Mouse (Mus musculus): ENCODE results near the gene Capn10. TPM values are rescaled to one million over a fixed set of nuclear protein-coding genes. Genes with fewer than 3 reads are reported as not detected.

The Capn10 gene
- total and polyA plus RNA-seq, 3 experiments, result 16.1 to 50.7 (median 18.3) TPM

- peak; percentile 78 for DNase-seq
Measured at GRCm38 (mm10) chr1:92972854-92973253, 38.7 kb downstream of the Capn10 start.

DNA sequence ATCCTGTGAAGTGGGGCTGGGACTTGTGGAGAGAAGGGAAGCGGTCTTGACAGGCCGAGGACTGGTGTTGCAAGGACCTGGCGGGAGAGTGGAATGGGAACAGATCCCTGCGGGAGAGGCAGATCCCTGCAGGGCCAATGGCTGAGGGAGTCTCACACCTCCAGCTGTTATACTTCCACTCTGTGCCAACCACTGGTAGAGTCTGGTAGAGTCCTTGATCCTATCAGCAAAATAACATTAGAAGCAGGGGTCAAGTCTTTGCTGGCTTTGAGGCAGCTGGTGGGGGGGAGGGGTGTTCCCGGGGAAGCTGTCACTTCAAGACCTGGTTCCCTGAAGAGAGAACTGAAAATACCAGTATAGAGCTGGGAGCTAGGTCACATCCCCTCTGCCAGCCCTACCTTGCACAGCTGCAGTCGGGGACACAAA lies 42.0 kb downstream of the Capn10 start:
- peak; percentile 30 for DNase-seq

DNA sequence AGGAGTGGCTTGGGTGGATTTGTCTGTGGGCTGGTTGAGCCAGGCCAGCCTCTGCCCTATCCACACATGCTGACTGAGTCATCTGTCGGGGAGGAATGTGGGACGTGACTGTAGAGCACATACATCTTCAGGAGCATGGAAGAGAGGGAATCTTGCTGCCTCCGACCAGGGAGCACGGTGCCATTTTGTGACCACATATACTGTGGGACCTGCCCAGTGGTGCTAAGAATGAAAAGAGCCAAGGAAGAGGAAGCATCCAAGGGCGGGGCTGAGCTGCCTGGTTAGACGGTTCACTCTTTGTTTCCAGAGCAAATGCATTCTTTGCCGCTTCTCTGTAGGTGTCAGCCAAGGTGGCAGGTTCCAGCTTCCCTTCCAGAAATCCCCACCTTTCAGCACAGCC lies 44.5 kb downstream of the Capn10 start:
- peak; percentile 40 for DNase-seq

DNA sequence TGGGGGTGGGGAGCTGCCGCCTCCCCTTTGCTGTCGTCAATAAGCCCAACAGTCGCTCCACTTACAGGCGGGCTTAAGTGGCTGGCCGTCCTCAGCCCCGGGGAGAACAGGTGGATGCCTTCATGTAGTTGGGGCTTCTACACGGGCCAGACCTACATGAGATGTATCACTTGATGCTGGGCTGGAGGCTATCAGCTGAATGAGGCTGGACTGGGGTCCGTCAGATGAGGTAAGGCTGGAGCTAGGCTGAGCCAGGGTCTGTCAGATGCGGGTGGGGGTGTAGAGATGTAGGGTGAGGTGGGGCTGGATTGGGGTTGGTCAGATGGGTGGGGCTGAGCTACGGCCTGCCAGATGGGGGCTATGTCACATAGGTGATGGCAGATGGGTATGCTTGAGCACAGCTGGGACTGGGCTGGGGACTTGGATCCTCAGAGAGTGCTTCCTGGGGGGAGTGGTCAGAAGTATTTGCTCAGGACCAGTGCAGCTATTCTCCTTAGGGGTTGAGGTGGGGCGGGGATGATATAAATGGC lies 45.0 kb downstream of the Capn10 start:
- DNase-seq, result peak; percentile 3

- DNase-seq, result peak; percentile 50
Measured at GRCm38 (mm10) chr1:92981056-92981845, 47.1 kb downstream of the Capn10 start.

DNA sequence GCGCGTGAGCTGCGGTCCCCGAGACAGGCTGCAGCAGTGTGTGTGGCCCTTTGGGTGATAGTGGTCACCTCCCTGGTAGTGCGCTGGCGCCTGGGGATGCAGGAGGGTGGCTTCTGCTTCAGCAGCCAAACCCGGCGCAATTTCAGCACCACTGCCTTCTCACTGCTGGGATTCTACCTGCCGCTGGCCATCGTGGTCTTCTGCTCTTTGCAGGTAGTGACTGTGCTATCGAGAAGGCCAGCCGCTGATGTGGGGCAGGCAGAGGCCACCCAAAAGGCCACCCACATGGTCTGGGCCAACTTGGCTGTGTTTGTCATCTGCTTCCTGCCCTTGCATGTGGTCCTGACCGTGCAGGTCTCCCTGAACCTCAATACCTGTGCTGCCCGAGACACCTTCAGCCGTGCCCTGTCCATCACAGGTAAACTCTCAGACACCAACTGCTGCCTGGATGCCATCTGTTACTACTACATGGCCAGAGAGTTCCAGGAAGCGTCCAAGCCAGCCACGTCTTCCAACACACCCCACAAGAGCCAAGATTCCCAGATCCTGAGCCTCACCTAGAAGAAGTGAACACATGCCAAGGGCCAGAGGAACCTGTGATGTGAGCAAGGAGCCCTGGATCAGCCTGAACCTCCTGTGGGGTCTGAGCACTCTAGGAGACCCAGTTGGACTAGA lies 48.9 kb downstream of the Capn10 start:
- peak; percentile 0 for DNase-seq

- peak; percentile 2 for DNase-seq
Measured at GRCm38 (mm10) chr1:92984999-92985398, 50.8 kb downstream of the Capn10 start.

GRCm38 (mm10) chr1:92988894-92989293 lies 54.7 kb downstream of the Capn10 start:
- no peak for DNase-seq

DNA sequence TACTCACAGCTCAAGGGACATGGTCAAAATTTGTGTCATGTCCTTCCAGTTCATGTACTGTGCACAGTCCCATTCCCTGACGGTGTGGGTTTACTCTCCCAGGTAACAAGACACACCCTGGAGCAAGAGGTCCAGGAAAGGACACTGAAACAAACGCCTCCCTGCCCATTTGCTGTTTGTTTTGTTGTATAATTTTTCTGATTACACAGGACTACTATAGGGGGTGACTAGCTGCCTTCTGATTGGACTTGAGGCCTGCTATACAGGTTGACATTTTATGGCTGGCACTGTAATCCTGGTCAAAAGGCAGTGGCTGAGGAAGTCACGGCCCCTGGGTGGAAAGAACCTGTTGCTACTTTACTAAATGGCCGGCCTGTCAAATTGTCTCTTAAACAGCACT lies 55.7 kb downstream of the Capn10 start:
- DNase-seq, result no peak

- peak; percentile 81 for DNase-seq
Measured at GRCm38 (mm10) chr1:92992214-92992855, 58.2 kb downstream of the Capn10 start.

- DNase-seq, result no peak
Measured at GRCm38 (mm10) chr1:92992880-92993279, 58.7 kb downstream of the Capn10 start.

Other genes with a start within 250 kb of the Capn10 start
- 10 to 100 TPM; 61.7 to 84.3 TPM for gene Gpc1, start 102.7 kb upstream of the Capn10 start, total RNA-seq (2021)
- 43.3 and 49.8 TPM in 2 replicates for gene Gpc1, start 102.7 kb upstream of the Capn10 start, polyA plus RNA-seq (2012; rRNA removed)
- 1 to 10 TPM in 1 of 2 experiments, under 1 TPM in 1; 0.69 to 1.0 TPM for gene Ankmy1, start 31.5 kb upstream of the Capn10 start, total RNA-seq (2021)
- 0.18 and 0.26 TPM in 2 replicates for gene Ankmy1, start 31.5 kb upstream of the Capn10 start, polyA plus RNA-seq (2012; rRNA removed)
- gene Dusp28, start 27.4 kb upstream of the Capn10 start, total RNA-seq (2021), result 10 to 100 TPM; 12.5 to 17.2 TPM
- 97.2 and 107 TPM in 2 replicates for gene Dusp28, start 27.4 kb upstream of the Capn10 start, polyA plus RNA-seq (2012; rRNA removed)
- gene Rnpepl1, start 23.6 kb upstream of the Capn10 start, total RNA-seq (2021), result 10 to 100 TPM; 71.2 to 90.8 TPM
- 524 and 593 TPM in 2 replicates for gene Rnpepl1, start 23.6 kb upstream of the Capn10 start, polyA plus RNA-seq (2012; rRNA removed)
- gene Gpr35, start 16.5 kb downstream of the Capn10 start, total RNA-seq (2021), result 1 to 10 TPM in 1 of 2 experiments, under 1 TPM in 1; 0.76 to 2.2 TPM
- 1.2 and 2.1 TPM in 2 replicates for gene Gpr35, start 16.5 kb downstream of the Capn10 start, polyA plus RNA-seq (2012; rRNA removed)
- gene Aqp12, start 72.0 kb downstream of the Capn10 start, total RNA-seq (2021), result under 1 TPM in 1 of 2 experiments, not detected in 1; 0.26 TPM
- gene Aqp12, start 72.0 kb downstream of the Capn10 start, polyA plus RNA-seq (2012; rRNA removed), result not detected in 2 replicates
- gene Kif1a, start 167.6 kb downstream of the Capn10 start, total RNA-seq (2021), result 10 to 100 TPM; 33.6 to 43.0 TPM
- gene Kif1a, start 167.6 kb downstream of the Capn10 start, polyA plus RNA-seq (2012; rRNA removed), result 25.7 and 29.0 TPM in 2 replicates
- under 1 TPM in 1 of 2 experiments, not detected in 1; 0.92 TPM for gene Agxt, start 200.9 kb downstream of the Capn10 start, total RNA-seq (2021)
- 0.44 TPM in 1 of 2 replicates, not detected in the other for gene Agxt, start 200.9 kb downstream of the Capn10 start, polyA plus RNA-seq (2012; rRNA removed)
- gene 2310007B03Rik, start 226.6 kb downstream of the Capn10 start, total RNA-seq (2021), result not detected
- not detected in 2 replicates for gene 2310007B03Rik, start 226.6 kb downstream of the Capn10 start, polyA plus RNA-seq (2012; rRNA removed)
- not detected for gene Crocc2, start 234.3 kb downstream of the Capn10 start, total RNA-seq (2021)
- gene Crocc2, start 234.3 kb downstream of the Capn10 start, polyA plus RNA-seq (2012; rRNA removed), result 0.02 TPM in 1 of 2 replicates, not detected in the other